10 mouse cellular contexts compared by ENCODE assay signal in genomic region chr16:25465435-25466139, GRCm38 (mm10).
DNase-seq lines count a peak whose midpoint lies in the region; ATAC-seq and TF ChIP-seq lines count a peak whose summit lies in the region.
"Had no signal": no experiment of that assay in that cellular context is flagged by ENCODE, and none has a peak within 500 bp of the region (broad histone marks: within the 10 kb centered on the region; RNA-seq: fewer than 3 reads in every experiment).

No protein-coding gene starts in this region.

- WGBS in heart, embryonic 12.5 days, result 33% methylated on average over 13 of the region's 13 CpGs

- TF ChIP-seq CTCF in gastrocnemius, adult 2 months (IDR thresholded peaks at IDR 0.05), result no peak

- no peaks in the 10 kb centered on the region for H3K9me3 ChIP-seq in heart, embryonic 12.5 days (replicated peaks)
- H3K9me3 ChIP-seq: embryonic facial prominence, embryonic 12.5 days had no signal

- DNase-seq in gastrocnemius, adult 2 months, result peak; percentile 19
- DNase-seq in gastrocnemius, adult 8-10 months (ENCODE audit: low spot score in 2 of 2), result no peak
- peak; percentile 27 for DNase-seq in embryo, embryonic 10.5 days (ENCODE audit: low spot score)
- DNase-seq in left cerebral cortex, postnatal 25 days (ENCODE audit: low spot score in 2 of 2), result peak; percentile 12 to 39
- peak; percentile 28 for DNase-seq in ovary, adult 18-20 months (ENCODE audit: low spot score)
- DNase-seq in adrenal gland, adult 18-20 months (ENCODE audit: low spot score in 2 of 2), result no peak
- DNase-seq in adrenal gland, adult 2 months, result no peak

- no peaks in the 10 kb centered on the region for H3K27me3 ChIP-seq in heart, embryonic 12.5 days (replicated peaks)
- H3K27me3 ChIP-seq: embryonic facial prominence, embryonic 12.5 days had no signal

- no peak overlapping the region for H3K4me3 ChIP-seq in gastrocnemius, adult 2 months
- no peak overlapping the region for H3K4me3 ChIP-seq in heart, embryonic 12.5 days
- H3K4me3 ChIP-seq: embryonic facial prominence, embryonic 12.5 days; myocyte had no signal

- H3K27ac ChIP-seq in gastrocnemius, adult 2 months, result peak overlapping the region; percentile 28; the same call in 1 of the 2 replicates
- H3K27ac ChIP-seq in heart, embryonic 12.5 days (ENCODE audit: poor library complexity, severe bottlenecking), result no peak overlapping the region
- H3K27ac ChIP-seq: embryonic facial prominence, embryonic 12.5 days had no signal

- no peak for ATAC-seq in heart, embryonic 12.5 days (ENCODE audit: insufficient number of reproducible peaks, low FRiP score)

- no peak overlapping the region for H3K9ac ChIP-seq in heart, embryonic 12.5 days
- H3K9ac ChIP-seq: embryonic facial prominence, embryonic 12.5 days had no signal

- peaks cover 14% of the 10 kb centered on the region; the same call in 1 of the 2 replicates for H3K4me1 ChIP-seq in heart, embryonic 12.5 days (replicated peaks)
- H3K4me1 ChIP-seq: embryonic facial prominence, embryonic 12.5 days had no signal

- no peaks in the 10 kb centered on the region for H3K36me3 ChIP-seq in heart, embryonic 12.5 days
- H3K36me3 ChIP-seq: embryonic facial prominence, embryonic 12.5 days had no signal

- intact Hi-C loops in gastrocnemius, adult 2 months (cut with DNase I), result no loop called here
- intact Hi-C loops in left cerebral cortex, postnatal 25 days (cut with DNase I), result loop anchor here (2.0 to 5.0 kb wide), 2 partner anchors 62 to 89 kb away; no protein-coding TSS in a partner anchor

- peak overlapping the region; percentile 33; the same call in 1 of the 2 replicates for H3K4me2 ChIP-seq in heart, embryonic 12.5 days
- H3K4me2 ChIP-seq: embryonic facial prominence, embryonic 12.5 days had no signal

Comparison
In these comparisons a context has a peak if more than half of its experiments do, and no peak if none do; other contexts are left out.
1. DNase-seq: peak in gastrocnemius, adult 2 months (single experiment), embryo, embryonic 10.5 days (single experiment), left cerebral cortex, postnatal 25 days (2 of 2) and ovary, adult 18-20 months (single experiment); none in gastrocnemius, adult 8-10 months (0 of 2), adrenal gland, adult 18-20 months (0 of 2) and adrenal gland, adult 2 months (single experiment).